Mouse (Mus musculus): ENCODE data around the gene Ankrd39. TPM values are rescaled to one million over a fixed set of nuclear protein-coding genes. Genes with fewer than 3 reads are reported as not detected.

Ankrd39 gene
- polyA plus RNA-seq, 1 experiment from 2014 or later: 29.2 TPM

DNA sequence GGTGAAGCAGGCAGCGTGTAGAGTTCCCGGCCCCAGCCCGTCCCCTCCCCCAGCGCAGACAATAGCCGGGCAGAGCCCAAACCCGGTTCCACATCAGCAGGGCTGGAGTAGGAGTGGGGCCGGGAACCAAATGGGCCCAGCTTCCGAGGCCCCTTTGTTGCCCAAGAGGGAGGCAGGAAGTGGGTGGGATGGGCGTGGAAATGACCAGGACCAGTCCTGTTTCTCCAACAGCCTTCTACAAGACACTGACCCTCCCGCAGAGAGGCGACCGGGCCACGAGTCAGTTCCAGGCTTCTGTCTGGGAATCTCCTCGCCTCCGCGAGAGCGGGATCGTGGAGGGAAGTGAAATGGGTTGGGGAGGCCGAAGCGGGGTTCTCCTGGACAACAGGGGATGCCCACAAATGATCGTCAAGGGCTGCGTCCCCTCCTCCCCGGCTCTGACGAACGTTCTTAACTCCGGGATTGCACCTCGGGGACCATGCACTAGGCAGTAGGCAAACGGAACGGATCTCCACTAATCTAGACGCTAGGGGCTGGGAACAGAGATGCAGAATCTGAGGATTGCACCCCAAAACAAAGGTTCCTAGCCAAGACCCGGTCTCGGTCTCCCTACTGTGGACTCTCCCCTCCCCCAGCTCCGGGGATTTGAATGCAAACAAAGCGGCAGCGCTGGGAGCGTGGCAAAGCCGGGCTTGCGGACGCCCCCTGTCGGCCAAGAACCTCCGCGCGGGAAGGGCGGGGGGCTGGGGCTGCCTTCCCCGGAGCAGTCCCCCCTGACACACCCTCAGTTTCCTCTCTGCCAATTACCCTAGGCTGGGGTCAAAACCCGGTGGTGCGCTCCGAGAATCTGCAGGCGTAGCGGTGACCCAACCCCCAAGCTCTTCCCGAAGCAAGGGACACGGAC lies 9.6 kb upstream of the Ankrd39 start:
- Histone ChIP-seq H3K4me1 (ENCODE audit: insufficient read depth, low read length) (peaks cover 71% of the 10 kb centered on the region), H3K27ac (ENCODE audit: low read length) (peak overlapping the region; percentile 98)
- WGBS: 0% methylated on average over 52 of the region's 52 CpGs

DNA sequence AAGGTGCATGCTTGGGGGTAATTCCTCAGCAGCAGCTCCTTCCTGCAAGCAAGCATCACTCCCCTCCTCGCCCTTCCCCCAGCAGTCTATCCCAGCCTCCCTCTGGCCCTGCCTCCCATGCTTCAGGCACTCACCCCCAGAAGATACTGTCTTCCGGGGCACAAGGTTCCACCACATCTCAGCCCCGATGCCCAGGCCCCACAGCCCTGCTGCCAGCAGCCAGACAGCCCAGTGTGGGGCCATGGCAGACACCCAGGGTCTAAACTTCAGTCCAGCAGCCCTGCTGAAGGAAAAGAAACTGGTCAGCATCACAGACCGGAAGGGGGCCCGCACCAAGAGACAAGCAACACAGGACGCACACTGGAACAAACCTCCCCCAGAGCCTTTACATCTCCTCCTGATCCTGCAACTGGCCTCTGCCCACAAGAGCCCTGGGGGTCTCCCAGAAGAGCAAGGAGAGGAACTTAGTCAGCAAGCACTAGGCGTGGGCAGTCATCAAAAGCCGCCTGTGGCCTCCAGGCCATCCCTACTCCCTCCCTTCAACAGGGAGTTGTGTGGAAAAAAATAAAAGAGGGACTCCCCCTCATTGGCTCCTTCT lies 8.7 kb upstream of the Ankrd39 start:
- Histone ChIP-seq H3K27me3 (ENCODE audit: insufficient read depth, low read length) (no peaks in the 10 kb centered on the region), H3K4me1 (ENCODE audit: insufficient read depth, low read length) (peaks cover 62% of the 10 kb centered on the region), H3K4me3 (ENCODE audit: low read length) (peak overlapping the region; percentile 89), H3K4me2 (replicated peaks; ENCODE audit: low read depth, low read length) (peak overlapping the region; percentile 97), H3K9me3 (ENCODE audit: low read length) (no peaks in the 10 kb centered on the region), H3K9ac (replicated peaks; ENCODE audit: low read length) (peak overlapping the region; percentile 90), H3K36me3 (ENCODE audit: insufficient read depth, low read length) (peaks cover 40% of the 10 kb centered on the region), H3K27ac (ENCODE audit: low read length) (peak overlapping the region; percentile 98)
- ATAC-seq (ENCODE audit: low FRiP score, low TSS enrichment): no peak
- WGBS: 4% methylated on average over 8 of the region's 8 CpGs

More for the DNA sequence above, 9.6 kb upstream of the Ankrd39 start:
- no peaks in the 10 kb centered on the region for H3K9me3 ChIP-seq (ENCODE audit: low read length)
- peak; percentile 78 for ATAC-seq (ENCODE audit: low FRiP score, low TSS enrichment)
- peak overlapping the region; percentile 90 for H3K9ac ChIP-seq (replicated peaks; ENCODE audit: low read length)
- no peaks in the 10 kb centered on the region for H3K27me3 ChIP-seq (ENCODE audit: insufficient read depth, low read length)
- peak overlapping the region; percentile 97 for H3K4me2 ChIP-seq (replicated peaks; ENCODE audit: low read depth, low read length)
- H3K36me3 ChIP-seq (ENCODE audit: insufficient read depth, low read length): peaks cover 31% of the 10 kb centered on the region
- H3K4me3 ChIP-seq (ENCODE audit: low read length): peak overlapping the region; percentile 89

DNA sequence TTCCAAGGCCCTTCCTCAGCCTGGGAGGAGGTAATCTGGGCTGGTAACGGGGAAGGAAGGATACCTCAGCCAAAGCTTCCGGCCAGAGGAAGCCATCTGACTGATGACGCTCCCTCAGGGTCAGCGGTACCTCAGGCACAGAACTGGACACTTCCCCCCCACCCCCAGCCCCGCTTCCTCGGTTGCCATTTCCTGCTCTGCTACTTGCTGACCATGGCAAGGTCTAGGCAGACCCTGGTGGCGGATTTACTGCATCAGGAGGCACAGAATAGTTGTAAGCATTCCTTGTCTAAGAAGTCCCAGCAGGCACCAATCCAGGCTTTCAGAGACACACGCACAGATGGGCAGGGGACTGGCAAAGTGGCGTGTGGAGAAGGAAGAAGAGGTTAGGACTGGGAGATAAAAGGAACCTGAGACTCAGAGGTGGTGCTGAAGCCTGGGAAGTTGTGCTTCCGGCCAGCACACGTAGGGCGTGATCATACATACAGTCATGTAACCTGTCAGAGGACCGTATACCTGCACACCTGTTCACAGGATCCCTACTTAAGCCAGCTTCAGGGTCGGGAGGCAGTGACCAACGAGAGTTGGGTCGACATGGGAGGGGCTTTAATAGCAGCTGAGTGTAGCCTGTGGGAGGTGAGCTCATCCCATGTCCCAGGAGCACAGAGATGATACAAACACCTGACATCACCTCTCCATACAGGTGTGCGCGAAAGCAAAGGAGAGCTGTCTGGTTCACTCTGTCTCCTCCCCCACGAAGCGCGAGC lies 7.6 kb upstream of the Ankrd39 start:
- H3K27ac ChIP-seq (ENCODE audit: low read length): peak overlapping the region; percentile 98
- 40% methylated on average over 21 of the region's 21 CpGs for WGBS

DNA sequence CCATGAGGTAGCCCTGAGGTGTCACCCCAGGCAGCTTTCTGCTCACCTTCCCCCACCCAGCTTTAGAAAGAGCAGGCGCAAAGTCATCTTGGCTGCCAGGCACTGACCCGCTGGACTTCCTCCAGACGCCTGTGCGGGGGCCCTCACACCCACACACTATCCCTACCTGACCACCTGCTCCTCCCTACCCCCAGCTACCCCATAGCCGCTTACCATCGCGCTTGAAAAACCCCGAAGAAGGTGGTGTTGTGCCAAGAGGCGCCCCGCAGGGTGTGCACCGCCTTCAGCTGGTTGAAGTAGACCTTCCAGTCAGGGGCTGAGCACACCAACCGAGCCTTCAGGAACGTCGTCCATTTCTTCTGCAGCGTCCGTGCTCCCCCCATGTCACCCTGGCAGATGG lies 5.3 kb upstream of the Ankrd39 start:
- Histone ChIP-seq H3K4me2 (replicated peaks; ENCODE audit: low read depth, low read length) (no peak overlapping the region), H3K27me3 (ENCODE audit: insufficient read depth, low read length) (no peaks in the 10 kb centered on the region), H3K4me1 (ENCODE audit: insufficient read depth, low read length) (peaks cover 59% of the 10 kb centered on the region), H3K4me3 (ENCODE audit: low read length) (no peak overlapping the region), H3K27ac (ENCODE audit: low read length) (no peak overlapping the region), H3K9me3 (ENCODE audit: low read length) (no peaks in the 10 kb centered on the region), H3K36me3 (ENCODE audit: insufficient read depth, low read length) (peaks cover 63% of the 10 kb centered on the region), H3K9ac (replicated peaks; ENCODE audit: low read length) (no peak overlapping the region)
- 71% methylated on average over 16 of the region's 16 CpGs for WGBS
- no peak for ATAC-seq (ENCODE audit: low FRiP score, low TSS enrichment)

More for the DNA sequence above, 7.6 kb upstream of the Ankrd39 start:
- no peaks in the 10 kb centered on the region for H3K27me3 ChIP-seq (ENCODE audit: insufficient read depth, low read length)
- no peak for ATAC-seq (ENCODE audit: low FRiP score, low TSS enrichment)
- peak overlapping the region; percentile 89 for H3K4me3 ChIP-seq (ENCODE audit: low read length)
- H3K36me3 ChIP-seq (ENCODE audit: insufficient read depth, low read length): peaks cover 51% of the 10 kb centered on the region
- peak overlapping the region; percentile 90 for H3K9ac ChIP-seq (replicated peaks; ENCODE audit: low read length)
- no peaks in the 10 kb centered on the region for H3K9me3 ChIP-seq (ENCODE audit: low read length)
- peaks cover 53% of the 10 kb centered on the region for H3K4me1 ChIP-seq (ENCODE audit: insufficient read depth, low read length)
- peak overlapping the region; percentile 97 for H3K4me2 ChIP-seq (replicated peaks; ENCODE audit: low read depth, low read length)

DNA sequence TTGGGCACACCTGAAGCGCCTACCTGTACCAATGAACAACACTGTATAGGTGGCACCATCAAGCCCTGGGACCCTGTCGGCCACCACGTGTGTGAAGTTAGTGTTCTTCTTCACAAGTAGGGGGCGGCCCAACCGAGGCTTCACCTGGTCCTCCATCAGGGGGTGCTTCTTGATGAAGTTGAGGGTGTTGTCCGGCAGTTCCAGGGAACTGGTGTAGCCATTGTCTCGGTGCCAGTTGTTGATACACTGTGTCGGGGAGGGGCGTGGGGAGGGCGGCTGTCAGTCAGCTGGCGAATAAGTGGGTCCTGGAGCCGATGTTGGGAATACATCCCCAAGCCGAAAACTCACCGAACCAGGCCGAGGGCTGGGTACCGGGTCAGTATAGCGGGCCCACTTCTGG lies 4.7 kb upstream of the Ankrd39 start:
- H3K4me1 ChIP-seq (ENCODE audit: insufficient read depth, low read length): peaks cover 62% of the 10 kb centered on the region
- H3K27ac ChIP-seq (ENCODE audit: low read length): no peak overlapping the region
- no peaks in the 10 kb centered on the region for H3K27me3 ChIP-seq (ENCODE audit: insufficient read depth, low read length)
- H3K36me3 ChIP-seq (ENCODE audit: insufficient read depth, low read length): peaks cover 63% of the 10 kb centered on the region
- no peaks in the 10 kb centered on the region for H3K9me3 ChIP-seq (ENCODE audit: low read length)
- no peak for ATAC-seq (ENCODE audit: low FRiP score, low TSS enrichment)
- no peak overlapping the region for H3K9ac ChIP-seq (replicated peaks; ENCODE audit: low read length)
- H3K4me3 ChIP-seq (ENCODE audit: low read length): no peak overlapping the region
- H3K4me2 ChIP-seq (replicated peaks; ENCODE audit: low read depth, low read length): no peak overlapping the region
- 88% methylated on average over 17 of the region's 17 CpGs for WGBS

DNA sequence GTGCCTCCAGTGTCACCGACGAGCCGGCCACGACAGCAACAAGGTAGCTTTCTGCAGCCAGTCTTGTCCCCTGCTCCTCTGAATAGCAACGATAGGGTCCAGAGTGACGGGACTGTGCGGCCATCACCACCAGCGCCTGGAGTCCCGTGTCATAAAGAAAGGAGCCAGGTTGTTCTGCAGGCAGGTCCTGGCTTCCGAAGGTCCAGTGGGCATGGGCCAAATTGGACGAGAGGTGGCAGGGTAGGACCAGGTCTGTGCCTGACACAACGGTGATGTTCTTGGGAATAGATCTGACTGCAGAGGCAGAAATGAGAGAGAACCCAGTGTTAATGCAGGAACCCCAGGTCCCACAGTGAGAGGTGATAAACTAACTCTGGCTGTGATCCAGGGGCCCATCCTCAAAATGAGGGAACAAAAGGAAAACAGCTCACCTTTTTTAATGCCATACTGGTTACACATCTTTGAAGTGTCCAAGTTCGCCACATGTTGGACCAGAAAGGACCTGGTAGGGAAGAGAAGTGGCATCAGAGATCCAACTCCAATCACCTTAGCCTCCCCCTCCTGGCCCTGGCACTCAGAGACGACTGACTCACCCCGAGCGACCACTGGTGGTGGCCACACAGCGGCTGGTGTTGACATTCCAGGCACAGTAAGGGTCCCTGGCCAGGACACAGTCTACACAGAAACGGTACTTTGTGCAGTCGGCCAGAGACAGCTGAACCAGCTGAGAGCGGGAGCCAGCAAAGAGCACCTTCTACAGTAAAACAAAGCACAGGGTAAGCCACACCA lies 3.0 kb upstream of the Ankrd39 start:
- Histone ChIP-seq H3K27me3 (ENCODE audit: insufficient read depth, low read length) (no peaks in the 10 kb centered on the region), H3K9me3 (ENCODE audit: low read length) (no peaks in the 10 kb centered on the region), H3K9ac (replicated peaks; ENCODE audit: low read length) (0 out of 2 replicates have a peak overlapping the region, but pooled peaks have one; percentile 18), H3K4me3 (ENCODE audit: low read length) (no peak overlapping the region), H3K36me3 (ENCODE audit: insufficient read depth, low read length) (peaks cover 60% of the 10 kb centered on the region), H3K27ac (ENCODE audit: low read length) (no peak overlapping the region), H3K4me2 (replicated peaks; ENCODE audit: low read depth, low read length) (no peak overlapping the region), H3K4me1 (ENCODE audit: insufficient read depth, low read length) (peaks cover 62% of the 10 kb centered on the region)
- no peak for ATAC-seq (ENCODE audit: low FRiP score, low TSS enrichment)
- 68% methylated on average over 20 of the region's 20 CpGs for WGBS

DNA sequence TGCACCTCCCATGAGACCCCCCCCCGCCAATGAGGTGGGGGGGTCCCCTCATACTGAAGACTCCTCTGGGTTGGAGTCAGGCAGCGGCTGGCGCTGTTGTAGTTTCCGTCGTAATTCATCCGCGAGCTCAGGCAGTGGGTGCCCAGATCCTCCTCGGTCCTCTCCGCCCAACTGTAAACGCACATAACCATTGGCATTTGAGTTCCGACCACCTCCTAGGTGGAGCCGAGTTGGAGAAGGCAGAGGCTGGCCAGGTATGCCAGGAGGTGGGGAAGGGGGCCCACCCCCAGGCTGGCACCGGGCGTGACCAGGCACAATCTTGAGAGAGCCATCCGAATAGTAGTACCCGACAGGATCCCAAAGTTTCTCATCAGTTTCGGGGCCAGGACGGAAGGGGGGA lies 2.2 kb upstream of the Ankrd39 start:
- Histone ChIP-seq H3K4me1 (ENCODE audit: insufficient read depth, low read length) (peaks cover 54% of the 10 kb centered on the region), H3K27ac (ENCODE audit: low read length) (0 out of 2 replicates have a peak overlapping the region, but pooled peaks have one; percentile 37), H3K27me3 (ENCODE audit: insufficient read depth, low read length) (no peaks in the 10 kb centered on the region), H3K4me2 (replicated peaks; ENCODE audit: low read depth, low read length) (0 out of 2 replicates have a peak overlapping the region, but pooled peaks have one; percentile 6), H3K36me3 (ENCODE audit: insufficient read depth, low read length) (peaks cover 60% of the 10 kb centered on the region), H3K4me3 (ENCODE audit: low read length) (no peak overlapping the region), H3K9me3 (ENCODE audit: low read length) (no peaks in the 10 kb centered on the region), H3K9ac (replicated peaks; ENCODE audit: low read length) (0 out of 2 replicates have a peak overlapping the region, but pooled peaks have one; percentile 37)
- no peak for ATAC-seq (ENCODE audit: low FRiP score, low TSS enrichment)
- 61% methylated on average over 18 of the region's 18 CpGs for WGBS

DNA sequence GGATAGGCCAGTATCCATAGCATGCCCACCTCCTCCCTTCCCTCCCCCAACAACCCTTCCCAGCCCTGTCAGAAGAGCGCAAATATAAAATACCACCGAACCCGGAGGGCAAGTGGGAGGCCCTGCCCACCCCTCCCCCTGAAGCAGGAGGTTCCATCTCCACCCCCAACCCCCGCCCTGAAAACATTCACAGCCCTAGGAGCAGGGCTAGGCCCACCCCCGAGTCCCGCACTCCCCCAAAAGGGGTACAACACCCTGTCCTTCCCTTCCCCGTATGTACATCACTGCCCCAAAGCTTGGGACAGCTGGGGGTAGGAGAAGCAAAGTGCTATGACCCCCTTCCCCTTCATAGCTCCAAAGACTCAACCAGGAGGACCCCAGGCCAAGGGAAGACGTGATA lies 1.5 kb upstream of the Ankrd39 start:
- Histone ChIP-seq H3K9ac (replicated peaks; ENCODE audit: low read length) (0 out of 2 replicates have a peak overlapping the region, but pooled peaks have one; percentile 7), H3K4me3 (ENCODE audit: low read length) (no peak overlapping the region; the same call in 1 of the 2 replicates), H3K4me2 (replicated peaks; ENCODE audit: low read depth, low read length) (0 out of 2 replicates have a peak overlapping the region, but pooled peaks have one; percentile 2), H3K27ac (ENCODE audit: low read length) (0 out of 2 replicates have a peak overlapping the region, but pooled peaks have one; percentile 37), H3K36me3 (ENCODE audit: insufficient read depth, low read length) (peaks cover 52% of the 10 kb centered on the region), H3K4me1 (ENCODE audit: insufficient read depth, low read length) (peaks cover 47% of the 10 kb centered on the region), H3K27me3 (ENCODE audit: insufficient read depth, low read length) (no peaks in the 10 kb centered on the region), H3K9me3 (ENCODE audit: low read length) (no peaks in the 10 kb centered on the region)
- WGBS: 33% methylated on average over 8 of the region's 8 CpGs
- ATAC-seq (ENCODE audit: low FRiP score, low TSS enrichment): no peak

All from kidney, embryonic 16.5 days (tissue).